Mouse (Mus musculus) inflammation-experienced regulatory T-cells, adult 6 months (primary cell): ENCODE results near the gene Rpl19. TPM values are rescaled to one million over a fixed set of nuclear protein-coding genes. Genes with fewer than 3 reads are reported as not detected.

Experiments
- ATAC-seq: one replicate; pipeline ENCODE4 v1.8.0; 2017
- polyA plus RNA-seq, 3 experiments: library from polyadenylated mRNA; unstranded; fragments of 100-300 nt; shearing (Covaris generic); gene quantifications; one replicate each; pipeline ENCODE4 v1.2.1; 2017

Gene Rpl19
- polyA plus RNA-seq, 3 experiments from 2014 or later = 2,465 to 4,071 (median 3,234) TPM

DNA sequence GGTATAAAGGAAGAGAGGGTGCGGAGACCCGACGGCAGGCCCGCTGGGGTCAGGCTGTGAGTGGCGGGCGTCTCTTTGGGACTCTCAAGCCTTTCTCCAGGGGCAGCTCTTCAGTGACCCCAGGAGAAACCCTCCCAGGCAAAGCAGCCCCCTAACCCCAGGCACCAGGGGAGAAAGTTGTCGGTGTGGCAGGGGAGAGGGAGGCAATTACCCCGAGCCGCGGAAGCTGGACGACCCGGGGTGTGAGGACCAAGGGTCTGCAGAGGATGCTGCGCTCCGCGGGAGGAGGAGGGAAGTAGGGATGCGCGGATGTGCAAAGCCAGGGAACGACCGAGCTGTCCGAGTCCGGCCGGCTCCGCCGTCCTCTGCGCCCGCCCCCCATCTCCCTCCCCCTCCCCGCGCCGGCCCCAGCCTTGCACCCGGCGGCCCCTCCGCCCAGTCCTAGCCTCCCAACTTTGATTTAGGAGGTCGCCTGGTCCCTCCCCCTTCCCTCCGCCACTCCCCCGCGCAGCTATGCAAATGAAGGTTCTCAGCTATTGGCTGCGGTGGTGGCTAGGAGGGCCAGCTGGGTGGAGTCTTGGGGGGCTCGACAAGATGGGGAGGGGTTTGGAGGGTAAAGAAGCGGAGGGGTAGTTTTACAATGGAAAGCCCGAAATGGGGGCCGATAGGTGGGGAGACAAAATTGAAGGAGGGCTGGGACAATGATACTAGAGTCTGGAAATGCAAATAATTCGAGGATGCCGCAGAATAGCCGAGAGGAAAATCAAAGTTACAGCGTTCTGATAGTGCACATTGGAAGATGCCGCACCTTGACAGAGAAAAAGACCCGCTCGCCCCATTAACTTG lies 26.7 kb downstream of the Rpl19 start, which contains the start of gene Stac2:
TSS of gene Stac2 (minus strand) at position 474 of the 846 bp plus-strand sequence.
- ATAC-seq = no peak

DNA sequence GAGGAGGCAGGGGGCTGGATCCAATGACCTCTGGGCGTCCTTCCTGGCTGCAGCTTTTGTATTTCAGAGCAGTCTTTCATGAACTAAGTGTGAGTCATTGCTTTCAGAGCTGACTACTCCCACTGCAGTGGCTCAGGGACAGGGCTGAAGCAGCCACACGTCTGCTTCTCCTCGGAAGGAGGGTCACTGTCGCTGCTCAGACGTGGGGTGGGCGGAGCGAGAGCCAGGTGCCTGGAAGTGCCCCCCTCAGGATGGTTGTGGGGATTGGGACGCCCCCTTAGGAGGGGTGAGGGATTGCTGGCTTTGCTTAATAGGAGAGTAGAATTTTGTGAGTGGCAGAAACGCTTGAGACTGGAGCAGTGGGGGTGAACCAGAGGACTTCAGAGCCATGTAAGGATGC lies 31.0 kb downstream of the Rpl19 start:
- ATAC-seq = no peak

DNA sequence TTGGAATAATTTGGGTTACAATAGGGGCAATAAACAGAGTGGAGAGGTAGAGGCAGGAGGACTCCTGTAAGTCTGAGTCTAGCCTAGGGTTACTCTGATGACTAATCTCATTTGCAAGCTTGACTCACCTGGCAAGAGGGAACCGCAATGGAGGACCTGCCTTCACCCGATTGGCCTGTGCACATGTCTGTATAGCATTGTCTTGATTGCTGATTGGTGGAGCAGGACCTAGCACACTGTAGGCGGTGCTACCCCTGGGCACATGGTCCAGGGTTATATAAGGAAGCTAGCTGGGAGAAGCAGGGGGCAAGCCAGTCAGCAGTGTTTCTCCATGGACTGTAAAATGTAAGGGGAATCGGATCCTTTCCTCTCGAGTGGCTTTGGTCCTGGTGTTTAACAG lies 31.5 kb downstream of the Rpl19 start:
- ATAC-seq = no peak

DNA sequence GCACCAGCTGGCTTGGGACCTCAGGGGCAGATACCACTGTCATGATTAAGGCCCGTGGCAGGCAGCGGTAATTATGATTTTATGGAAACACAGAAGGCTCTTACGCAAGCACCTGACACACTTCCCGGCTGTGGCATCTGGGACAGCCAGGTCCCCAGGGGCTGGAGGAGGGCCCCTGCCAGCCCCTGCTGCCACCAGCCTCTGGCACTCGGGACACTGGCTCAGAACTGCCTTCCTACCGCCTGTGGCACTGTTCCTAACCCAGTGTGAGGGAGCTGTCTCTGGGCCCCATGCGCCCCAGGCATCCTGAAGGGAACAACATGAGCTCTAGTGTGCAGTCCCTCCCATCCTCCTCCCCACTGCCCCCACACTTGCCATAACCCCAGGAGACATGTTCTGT lies 33.2 kb downstream of the Rpl19 start:
- ATAC-seq = no peak

DNA sequence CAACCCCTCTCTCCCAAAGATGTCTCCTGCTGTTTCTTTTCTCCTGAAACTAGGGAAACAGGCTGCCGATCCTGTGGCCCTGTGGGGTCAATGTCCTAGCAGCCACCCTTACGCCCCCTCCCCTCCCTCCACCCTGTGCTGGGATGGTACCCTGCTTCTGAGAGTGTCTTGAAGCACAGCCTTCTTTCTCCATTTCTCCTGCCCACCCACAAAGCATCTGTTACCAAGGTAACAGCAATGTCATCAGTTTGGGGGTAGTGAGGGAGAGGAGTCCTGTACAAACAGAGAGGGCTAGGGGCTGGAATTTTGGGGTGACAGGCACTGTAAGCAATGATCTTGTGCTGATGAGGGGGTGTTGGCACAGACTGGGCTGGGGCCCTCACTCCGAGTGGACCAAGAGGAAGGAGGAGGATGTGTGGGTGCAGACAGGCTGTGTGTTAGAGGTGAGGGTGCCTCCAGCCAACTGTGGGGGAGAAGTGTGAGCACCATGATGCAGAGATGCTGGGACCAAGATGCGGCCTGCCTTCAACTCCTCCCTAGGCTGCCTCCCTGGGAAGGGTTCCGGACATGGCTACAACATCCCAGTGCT lies 33.7 kb downstream of the Rpl19 start:
- ATAC-seq = no peak

DNA sequence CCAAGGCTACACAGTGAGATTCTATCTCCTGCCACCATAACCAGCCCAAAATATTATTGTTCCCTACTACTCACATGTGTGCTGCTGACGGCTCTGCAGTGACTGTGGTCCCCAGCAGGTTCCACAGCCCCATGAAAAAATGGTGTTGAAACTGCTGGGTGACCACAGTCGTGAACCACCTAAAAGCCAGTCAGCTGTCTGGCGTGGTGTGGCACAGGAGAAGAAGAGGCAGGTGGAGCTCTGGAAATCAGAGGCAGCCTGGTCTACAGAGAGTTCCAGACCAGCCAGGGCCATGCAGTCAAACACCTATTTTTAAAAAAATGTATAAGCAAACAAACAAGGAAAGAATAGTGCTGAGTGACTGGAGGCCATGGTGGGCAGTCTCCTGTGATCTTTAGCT lies 34.9 kb downstream of the Rpl19 start:
- no peak for ATAC-seq

DNA sequence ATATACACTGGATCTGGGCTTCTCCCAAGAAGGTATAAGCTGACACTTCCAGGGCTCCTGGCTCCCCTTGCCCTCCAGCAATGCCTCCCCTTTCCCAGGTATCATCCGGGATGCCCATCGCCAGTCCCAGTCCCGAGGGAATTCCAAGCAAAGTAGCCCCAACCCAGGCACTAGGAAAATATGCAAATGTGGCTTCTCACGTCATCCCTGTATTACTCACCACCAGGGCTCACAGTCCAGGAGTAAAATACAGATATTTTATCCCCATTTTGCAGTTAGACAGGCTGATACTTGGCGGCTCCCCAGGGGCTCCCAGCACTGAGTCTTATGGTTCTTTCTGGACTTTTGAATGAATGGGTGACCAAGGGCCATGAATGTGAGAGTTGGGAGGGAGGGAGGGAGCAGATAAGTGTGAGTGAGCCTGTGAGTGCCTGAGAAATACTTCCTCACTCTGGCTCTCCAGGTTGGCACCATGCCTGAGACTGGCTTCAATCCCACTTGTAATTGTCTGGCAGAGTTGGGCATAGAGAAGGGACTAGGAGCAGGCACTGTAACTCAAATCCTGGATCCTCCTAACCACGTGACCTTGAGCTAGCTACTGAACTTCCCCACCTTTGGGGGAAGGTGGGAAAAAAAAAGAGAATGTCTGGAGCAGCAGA lies 35.5 kb downstream of the Rpl19 start:
- ATAC-seq = no peak

DNA sequence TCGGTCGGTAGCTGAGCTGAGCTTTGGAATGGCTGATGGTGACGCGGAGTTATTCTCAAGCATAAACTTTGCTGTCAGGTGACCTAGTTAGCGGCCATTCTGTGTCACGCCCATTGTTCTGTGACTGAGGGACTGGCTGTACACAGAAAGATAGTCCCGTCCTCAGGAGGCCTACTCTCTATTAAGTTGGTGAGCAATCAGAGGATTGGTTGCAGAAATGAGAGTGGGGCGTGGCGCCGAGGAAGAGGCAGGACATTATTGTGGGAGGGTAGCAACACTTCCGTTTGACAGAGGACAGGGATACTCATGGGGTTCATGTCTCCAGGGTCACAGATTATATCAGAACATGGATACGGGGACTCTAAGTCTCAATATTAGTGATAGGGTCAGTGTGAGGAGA lies 39.7 kb downstream of the Rpl19 start:
- no peak for ATAC-seq

DNA sequence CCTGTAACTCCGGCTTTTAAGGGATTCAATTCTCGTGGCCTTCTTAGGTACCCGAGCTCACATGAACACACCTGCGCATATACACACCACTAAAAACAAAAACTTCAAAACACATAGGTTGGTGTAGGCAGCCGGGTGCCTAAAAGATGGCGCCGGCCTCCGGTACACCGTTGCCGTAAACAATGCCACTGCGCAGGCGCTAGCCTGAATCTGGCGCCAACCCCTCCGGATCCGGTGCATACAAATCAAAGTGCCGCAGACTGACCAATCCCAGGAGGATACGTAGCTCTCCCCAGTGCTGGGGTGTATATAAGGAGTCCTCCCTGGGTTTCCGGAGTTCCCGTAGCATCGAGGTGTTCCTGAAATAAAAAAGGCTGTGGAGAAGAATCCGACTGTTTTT lies 40.7 kb downstream of the Rpl19 start:
- no peak for ATAC-seq

DNA sequence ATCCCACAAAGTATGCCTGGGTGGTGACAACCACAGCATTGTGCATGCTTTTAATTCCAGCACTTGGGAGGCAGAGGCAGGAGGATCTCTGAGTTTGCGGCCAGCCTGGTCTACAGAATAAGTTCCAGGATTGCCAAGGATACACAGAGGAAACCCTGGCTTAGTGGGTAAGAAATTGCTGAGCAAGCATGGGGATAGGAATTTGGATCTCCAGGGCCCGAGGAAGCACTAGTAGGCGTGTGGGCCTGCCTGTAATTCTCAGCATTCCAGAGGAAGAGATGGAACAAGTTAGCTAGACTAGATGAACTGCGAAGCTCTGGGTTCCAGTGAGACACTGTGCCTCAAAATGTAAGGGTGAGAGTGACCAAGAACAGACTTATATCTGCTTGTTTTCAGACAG lies 46.9 kb downstream of the Rpl19 start:
- no peak for ATAC-seq

DNA sequence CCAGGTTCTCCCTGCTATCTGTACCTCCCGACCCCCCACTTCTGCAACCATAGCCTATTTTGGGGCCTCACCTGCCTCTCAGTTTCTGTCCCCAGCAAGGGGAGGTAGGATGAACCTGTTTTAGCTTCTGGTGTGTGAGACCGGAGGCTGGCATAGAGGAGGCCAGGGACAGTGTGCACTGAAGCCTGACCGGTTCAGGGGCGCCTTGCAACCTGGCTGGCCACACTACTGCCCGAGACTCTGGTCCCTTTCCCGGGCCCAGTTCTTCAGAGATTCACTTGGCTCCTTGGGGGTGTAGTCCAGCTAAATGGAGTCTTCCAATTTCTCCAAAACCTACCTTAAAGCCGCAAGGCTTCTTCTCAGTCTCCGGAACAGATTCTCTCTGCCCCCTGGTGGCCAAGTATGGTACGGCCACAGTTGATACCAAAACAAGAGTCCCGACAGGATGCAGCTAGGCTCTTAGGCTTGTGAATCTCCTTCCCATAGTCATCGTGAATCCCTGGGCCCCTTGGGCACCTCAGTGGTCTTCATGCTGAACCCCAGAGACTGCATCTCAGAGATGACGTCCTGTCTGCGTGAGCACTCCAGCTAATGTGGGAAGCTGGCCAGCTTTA lies 48.8 kb downstream of the Rpl19 start:
- peak; percentile 63 for ATAC-seq

DNA sequence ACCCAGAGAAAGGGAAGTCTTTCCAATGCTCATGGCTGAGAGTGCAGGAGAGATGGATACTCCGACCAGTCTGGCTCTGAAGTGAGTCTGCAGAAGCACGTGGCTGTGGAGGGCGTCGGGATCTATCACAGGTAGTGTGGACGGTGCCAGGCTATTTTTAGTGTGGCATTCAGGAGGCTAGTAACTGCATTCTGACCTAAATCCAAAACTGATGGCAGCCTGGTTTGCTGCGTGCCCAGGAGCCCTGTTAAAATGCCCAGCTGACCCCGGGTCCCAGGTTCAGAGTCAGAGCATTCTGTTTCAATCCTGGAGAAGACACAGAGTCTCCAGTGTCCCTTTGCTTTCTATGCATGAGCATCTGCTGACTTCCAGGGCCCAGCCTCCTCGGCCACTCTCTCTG lies 50.6 kb downstream of the Rpl19 start:
- no peak for ATAC-seq

Other genes with a start within 250 kb of the Rpl19 start
- gene Rpl23, start 244.3 kb upstream of the Rpl19 start, polyA plus RNA-seq = 1,000 to 10,000 TPM in 2 of 3 experiments, 100 to 1,000 TPM in 1; 686 to 1,148 (median 1,072) TPM
- 10 to 100 TPM; 38.6 to 64.7 (median 40.7) TPM for gene Lasp1, start 227.7 kb upstream of the Rpl19 start, polyA plus RNA-seq
- 1 to 10 TPM; 2.1 to 3.0 (median 2.3) TPM for gene B230217C12Rik, start 185.9 kb upstream of the Rpl19 start, polyA plus RNA-seq
- 1 to 10 TPM in 1 of 3 experiments, under 1 TPM in 1, not detected in 1; 0.54 to 1.0 TPM for gene Fbxo47, start 142.6 kb upstream of the Rpl19 start, polyA plus RNA-seq
- gene Plxdc1, start 40.3 kb upstream of the Rpl19 start, polyA plus RNA-seq = 1 to 10 TPM; 1.1 to 8.5 (median 2.2) TPM
- gene Arl5c, start 30.5 kb upstream of the Rpl19 start, polyA plus RNA-seq = 10 to 100 TPM; 43.8 to 60.5 (median 53.2) TPM
- gene Cacnb1, start 3.7 kb upstream of the Rpl19 start, polyA plus RNA-seq = 1 to 10 TPM; 1.5 to 2.7 (median 2.4) TPM
- gene Stac2, start 26.8 kb downstream of the Rpl19 start, polyA plus RNA-seq = under 1 TPM in 1 of 3 experiments, not detected in 2; 0.23 TPM
- 1 to 10 TPM; 3.5 to 7.2 (median 7.2) TPM for gene Fbxl20, start 123.7 kb downstream of the Rpl19 start, polyA plus RNA-seq
- 100 to 1,000 TPM in 1 of 3 experiments, 10 to 100 TPM in 2; 47.0 to 108 (median 55.5) TPM for gene Med1, start 166.6 kb downstream of the Rpl19 start, polyA plus RNA-seq
- 10 to 100 TPM; 17.0 to 29.1 (median 28.8) TPM for gene Cdk12, start 176.3 kb downstream of the Rpl19 start, polyA plus RNA-seq